Mouse (Mus musculus) MEL (cell line): ENCODE results near the gene Dock10. TPM values are rescaled to one million over a fixed set of nuclear protein-coding genes. Genes with fewer than 3 reads are reported as not detected.

Experiments used
- DNase-seq: peaks from one replicate; pipeline ENCODE4 v3.0.0; 2011; ENCODE audit warnings: low read depth, low spot score
- H3K27ac ChIP-seq: 2 replicates; pipeline ENCODE4 v1.5.1; 2012; ENCODE audit warnings: low read depth, mild to moderate bottlenecking, control low read depth, low read length, moderate library complexity; ENCODE audit not compliant: control insufficient read depth
- H3K27me3 ChIP-seq, 2 experiments: fragments of 150-350 bp in 1 of 2; sonication (generic) in 1 of 2; 2 replicates each; pipeline ENCODE4 v1.6.1; 2012; ENCODE audit warnings: low read length in 2 of 2, mild to moderate bottlenecking in 2 of 2, improper control_type of control experiment in 1 of 2, moderate library complexity in 1 of 2; ENCODE audit not compliant: insufficient read depth in 2 of 2, control insufficient read depth in 1 of 2
- H3K36me3 ChIP-seq, 2 experiments: 2 replicates each; pipeline ENCODE4 v1.6.1; 2012 to 2014; ENCODE audit warnings: low read length in 2 of 2, improper control_type of control experiment in 1 of 2, inconsistent platforms in 1 of 2, mild to moderate bottlenecking in 1 of 2; ENCODE audit not compliant: insufficient read depth in 2 of 2, control insufficient read depth in 1 of 2
- H3K4me1 ChIP-seq, 2 experiments: fragments of 150-350 bp in 1 of 2; sonication (generic) in 1 of 2; 2 replicates each; pipeline ENCODE4 v1.6.1; 2012; ENCODE audit warnings: low read length in 2 of 2, improper control_type of control experiment in 1 of 2, mild to moderate bottlenecking in 1 of 2; ENCODE audit not compliant: insufficient read depth in 2 of 2, control insufficient read depth in 1 of 2
- H3K4me3 ChIP-seq, 2 experiments: fragments of 150-350 bp in 1 of 2; sonication (generic) in 1 of 2; 2 replicates each; pipeline ENCODE4 v1.5.1; 2012; ENCODE audit warnings: low read depth in 2 of 2, low read length in 2 of 2, mild to moderate bottlenecking in 2 of 2, moderate library complexity in 2 of 2, control low read depth in 1 of 2, improper control_type of control experiment in 1 of 2; ENCODE audit not compliant: control insufficient read depth in 1 of 2, insufficient read depth in 1 of 2
- H3K79me2 ChIP-seq: 2 replicates; pipeline ENCODE4 v1.6.1; 2012; ENCODE audit warnings: mild to moderate bottlenecking, low read length, moderate library complexity; ENCODE audit not compliant: control insufficient read depth, poor library complexity, insufficient read depth
- H3K9ac ChIP-seq: 2 replicates; pipeline ENCODE4 v1.6.1; 2012; ENCODE audit warnings: low read depth, mild to moderate bottlenecking, control low read depth, low read length, moderate library complexity; ENCODE audit not compliant: control insufficient read depth, poor library complexity, severe bottlenecking
- H3K9me3 ChIP-seq: fragments of 150-350 bp; sonication (generic); replicated peaks from 2 replicates; pipeline ENCODE4 v1.6.1; 2012; ENCODE audit warnings: mild to moderate bottlenecking, low read length, improper control_type of control experiment, moderate library complexity; ENCODE audit not compliant: insufficient read depth
- CTCF ChIP-seq, 3 experiments: IDR thresholded peaks in 2 of 3; conservative IDR thresholded peaks in 1 of 3; 2 replicates each; pipeline ENCODE4 v1.5.1; 2011 to 2012; ENCODE audit warnings: low read length in 3 of 3, low read depth in 2 of 3, mild to moderate bottlenecking in 2 of 3, improper control_type of control experiment in 1 of 3, inconsistent platforms in 1 of 3, mixed read lengths in 1 of 3, moderate library complexity in 1 of 3; ENCODE audit not compliant: control insufficient read depth in 1 of 3, insufficient read depth in 1 of 3, poor library complexity in 1 of 3, severe bottlenecking in 1 of 3
- ELF1 ChIP-seq: IDR thresholded peaks from 2 replicates; pipeline ENCODE4 v1.6.1; 2014; ENCODE audit warnings: low read depth, mild to moderate bottlenecking, inconsistent platforms, low read length, improper control_type of control experiment, moderate library complexity
- EP300 ChIP-seq, 2 experiments: IDR thresholded peaks; 2 replicates each; pipeline ENCODE4 v1.6.1; 2011; ENCODE audit warnings: improper control_type of control experiment in 2 of 2, low read length in 2 of 2, low read depth in 1 of 2, mild to moderate bottlenecking in 1 of 2
- ETS1 ChIP-seq: IDR thresholded peaks from 2 replicates; pipeline ENCODE4 v1.6.1; 2012; ENCODE audit warnings: low read depth, mild to moderate bottlenecking, inconsistent platforms, low read length, improper control_type of control experiment, moderate library complexity
- GABPA ChIP-seq: IDR thresholded peaks from 2 replicates; pipeline ENCODE4 v1.6.1; 2012; ENCODE audit warnings: low read depth, mild to moderate bottlenecking, inconsistent platforms, low read length, improper control_type of control experiment, moderate library complexity
- KAT2A ChIP-seq: conservative IDR thresholded peaks from 2 replicates; pipeline ENCODE4 v1.6.1; 2012; ENCODE audit warnings: low read depth, low read length, improper control_type of control experiment, inconsistent platforms
- MAZ ChIP-seq: IDR thresholded peaks from 2 replicates; pipeline ENCODE4 v1.6.1; 2012; ENCODE audit warnings: low read depth, mild to moderate bottlenecking, inconsistent platforms, low read length, improper control_type of control experiment
- MYC ChIP-seq: IDR thresholded peaks from 2 replicates; pipeline ENCODE4 v1.6.1; 2011; ENCODE audit warnings: low read depth, mild to moderate bottlenecking, low read length, improper control_type of control experiment, moderate library complexity
- RAD21 ChIP-seq: IDR thresholded peaks from 2 replicates; pipeline ENCODE4 v1.6.1; 2011; ENCODE audit warnings: mild to moderate bottlenecking, low read depth, low read length, improper control_type of control experiment
- SMC3 ChIP-seq: IDR thresholded peaks from 2 replicates; pipeline ENCODE4 v1.6.1; 2011; ENCODE audit warnings: low read depth, low read length, improper control_type of control experiment
- TBP ChIP-seq: IDR thresholded peaks from 2 replicates; pipeline ENCODE4 v1.8.0; 2011; ENCODE audit warnings: low read depth, low read length, improper control_type of control experiment
- TCF12 ChIP-seq: IDR thresholded peaks from 2 replicates; pipeline ENCODE4 v1.6.1; 2014; ENCODE audit warnings: low read depth, mild to moderate bottlenecking, inconsistent platforms, low read length, improper control_type of control experiment, moderate library complexity
- UBTF ChIP-seq: IDR thresholded peaks from 2 replicates; pipeline ENCODE4 v1.6.1; 2012; ENCODE audit warnings: low read depth, mild to moderate bottlenecking, inconsistent platforms, low read length, improper control_type of control experiment, moderate library complexity, borderline replicate concordance; ENCODE audit not compliant: insufficient read depth
- ZC3H11A ChIP-seq: IDR thresholded peaks from 2 replicates; pipeline ENCODE4 v1.6.1; 2012; ENCODE audit warnings: low read depth, mild to moderate bottlenecking, inconsistent platforms, low read length, improper control_type of control experiment
- ZKSCAN1 ChIP-seq: IDR thresholded peaks from 2 replicates; pipeline ENCODE4 v1.6.1; 2012; ENCODE audit warnings: low read depth, mild to moderate bottlenecking, inconsistent platforms, low read length, improper control_type of control experiment, moderate library complexity
- ZNF384 ChIP-seq: IDR thresholded peaks from 2 replicates; pipeline ENCODE4 v1.6.1; 2012; ENCODE audit warnings: low read depth, mild to moderate bottlenecking, inconsistent platforms, low read length, improper control_type of control experiment
- polyA plus RNA-seq, 2 experiments: library from polyadenylated mRNA; stranded (reverse) in 1 of 2; unstranded in 1 of 2; fragments of >175 nt in 1 of 2; fragments of >200 nt in 1 of 2; gene quantifications; 2 replicates each; pipeline versions ENCODE4 v1.2.1 to v1.2.4; 2012; ENCODE audit warnings: low replicate concordance in 2 of 2, low read depth in 1 of 2; ENCODE audit not compliant: insufficient read length in 2 of 2, insufficient read depth in 1 of 2, missing spikeins in 1 of 2
- total RNA-seq: library from RNA; depleted of rRNA; stranded (reverse); fragments of 300-350 nt; gene quantifications from 2 replicates; pipeline ENCODE4 v1.2.3, GENCODE M21; 2012

Gene Dock10
- total and polyA plus RNA-seq, 3 experiments, result 11.5 to 74.0 (median 14.3) TPM

DNA sequence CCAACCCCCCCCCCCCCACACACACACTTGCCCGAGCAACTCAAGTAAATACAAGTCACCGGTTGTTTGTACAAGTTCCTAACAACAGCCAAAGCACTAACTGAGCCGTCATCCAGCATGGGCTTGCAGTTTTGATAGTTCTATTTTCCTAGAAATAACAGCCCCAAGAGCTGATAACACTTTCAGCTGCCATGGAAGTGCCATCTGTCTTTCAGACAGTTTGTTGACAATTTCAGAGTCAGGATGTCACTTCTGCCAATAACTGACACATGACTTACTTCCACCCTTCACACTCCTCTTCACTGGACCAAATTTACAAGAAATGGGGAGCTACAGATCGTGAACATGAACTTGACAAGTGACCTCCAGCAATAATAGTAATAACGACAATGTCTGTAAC lies 175.0 kb downstream of the Dock10 start:
- H3K79me2 ChIP-seq, result no peaks in the 10 kb centered on the region
- no peak for TF ChIP-seq ZC3H11A
- DNase-seq, result peak; percentile 6
- no peaks in the 10 kb centered on the region for H3K9me3 ChIP-seq
- H3K4me1 ChIP-seq, result no peaks in the 10 kb centered on the region
- H3K36me3 ChIP-seq, result no peaks in the 10 kb centered on the region; a peak in 1 of 4 replicates
- H3K27ac ChIP-seq, result no peak overlapping the region
- H3K4me3 ChIP-seq, result no peak overlapping the region
- H3K27me3 ChIP-seq, result no peaks in the 10 kb centered on the region
- H3K9ac ChIP-seq, result no peak overlapping the region

- no peaks in the 10 kb centered on the region for H3K27me3 ChIP-seq
- no peak for DNase-seq
- no peak overlapping the region for H3K9ac ChIP-seq
- H3K79me2 ChIP-seq, result no peaks in the 10 kb centered on the region
- peaks cover 0 to 2% of the 10 kb centered on the region in 2 experiments; a peak in 1 of 4 replicates for H3K36me3 ChIP-seq
- no peak overlapping the region for H3K4me3 ChIP-seq
- H3K27ac ChIP-seq, result no peak overlapping the region
- H3K4me1 ChIP-seq, result no peaks in the 10 kb centered on the region
- TF ChIP-seq ZKSCAN1 (no peak), TCF12 (no peak), UBTF (no peak), ZNF384 (no peak), GABPA (no peak), EP300 (IDR thresholded peaks at IDR 0.05; ENCODE audit: low read depth in 1 of 2, low read length in 2 of 2) (no peak), TBP (no peak), ETS1 (no peak), MAZ (no peak), CTCF (IDR thresholded peaks at IDR 0.05 in 2 of 3, conservative IDR thresholded peaks at IDR 0.05 in 1 of 3; ENCODE audit: control insufficient read depth in 1 of 3, insufficient read depth in 1 of 3, low read depth in 2 of 3, low read length in 3 of 3, poor library complexity in 1 of 3, severe bottlenecking in 1 of 3) (no peak), ZC3H11A (no peak), ELF1 (no peak), MYC (no peak)
- no peaks in the 10 kb centered on the region for H3K9me3 ChIP-seq
Measured at GRCm38 (mm10) chr1:80582186-80582585, 176.1 kb downstream of the Dock10 start.

DNA sequence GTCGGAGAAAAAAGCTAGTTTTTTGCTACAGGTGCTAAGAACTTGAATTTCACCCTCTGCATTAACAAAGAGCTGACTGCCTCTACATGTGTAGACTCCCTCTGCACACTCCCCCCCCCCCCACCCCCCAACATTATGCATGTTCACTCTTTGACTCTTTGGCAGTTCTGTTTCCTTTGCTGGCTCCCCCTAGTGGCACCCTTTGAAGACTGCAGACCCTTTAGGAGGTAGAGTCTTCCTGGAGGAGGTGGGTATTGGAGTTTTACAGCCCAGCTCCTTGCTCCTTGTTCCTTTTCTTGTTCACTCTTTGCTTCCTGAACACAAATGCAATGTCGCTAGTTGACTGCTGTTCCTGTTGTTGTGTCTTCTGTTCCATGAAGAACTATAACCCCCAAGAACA lies 181.4 kb downstream of the Dock10 start:
- H3K27ac ChIP-seq, result no peak overlapping the region
- peak; percentile 61 for DNase-seq
- no peak overlapping the region for H3K9ac ChIP-seq
- no peaks in the 10 kb centered on the region for H3K4me1 ChIP-seq
- no peaks in the 10 kb centered on the region for H3K79me2 ChIP-seq
- H3K9me3 ChIP-seq, result no peaks in the 10 kb centered on the region
- H3K36me3 ChIP-seq, result peaks cover 0 to 3% of the 10 kb centered on the region in 2 experiments; a peak in 1 of 4 replicates
- no peak overlapping the region for H3K4me3 ChIP-seq
- TF ChIP-seq SMC3, result peak; percentile 44
- TF ChIP-seq RAD21, result 0 out of 2 replicates have a peak, but pooled peaks have one; percentile 8
- TF ChIP-seq KAT2A, result no peak
- peak; percentile 58 to 67 (median 65) for TF ChIP-seq CTCF (IDR thresholded peaks at IDR 0.05 in 2 of 3, conservative IDR thresholded peaks at IDR 0.05 in 1 of 3; ENCODE audit: control insufficient read depth in 1 of 3, insufficient read depth in 1 of 3, low read depth in 2 of 3, low read length in 3 of 3, poor library complexity in 1 of 3, severe bottlenecking in 1 of 3)
- no peaks in the 10 kb centered on the region for H3K27me3 ChIP-seq
